Mouse (Mus musculus) C2C12 (cell line): ENCODE results near the gene Hspb6. TPM values are rescaled to one million over a fixed set of nuclear protein-coding genes. Genes with fewer than 3 reads are reported as not detected.

Experiments
- H3K27me3 ChIP-seq: one replicate; pipeline ENCODE4 v1.6.1; 2011; ENCODE audit not compliant: control insufficient read depth, insufficient read depth, insufficient read length
- H3K36me3 ChIP-seq: one replicate; pipeline ENCODE4 v1.6.1; 2011; ENCODE audit not compliant: control insufficient read depth, insufficient read depth
- H3K4me3 ChIP-seq: one replicate; pipeline ENCODE4 v1.5.1; 2011; ENCODE audit warnings: mild to moderate bottlenecking, control low read depth; ENCODE audit not compliant: poor library complexity, insufficient read depth, severe bottlenecking
- H3K79me2 ChIP-seq: one replicate; pipeline ENCODE4 v1.6.1; 2011; ENCODE audit not compliant: control insufficient read depth, insufficient read depth
- H3K79me3 ChIP-seq: one replicate; pipeline ENCODE4 v1.6.1; 2011; ENCODE audit warnings: low read depth, control low read depth
- H3ac ChIP-seq: one replicate; pipeline ENCODE3; 2011; ENCODE audit warnings: low read depth; ENCODE audit not compliant: control insufficient read depth, insufficient read length
- CEBPB ChIP-seq: IDR thresholded peaks from one replicate; pipeline ENCODE4 v1.6.1; 2011; ENCODE audit warnings: low read depth, mild to moderate bottlenecking, control low read depth, moderate library complexity
- CTCF ChIP-seq: IDR thresholded peaks from one replicate; pipeline ENCODE4 v1.5.1; 2011; ENCODE audit not compliant: control insufficient read depth, insufficient read depth, insufficient read length
- FOSL1 ChIP-seq: IDR thresholded peaks from one replicate; pipeline ENCODE4 v1.8.0; 2011; ENCODE audit warnings: mild to moderate bottlenecking, low read length; ENCODE audit not compliant: poor library complexity, insufficient read depth, severe bottlenecking
- MAX ChIP-seq: IDR thresholded peaks from one replicate; pipeline ENCODE4 v1.6.1; 2011; ENCODE audit warnings: mild to moderate bottlenecking, control low read depth
- MYOD1 ChIP-seq: IDR thresholded peaks from one replicate; pipeline ENCODE4 v1.6.1; 2011; ENCODE audit warnings: low read depth; ENCODE audit not compliant: control insufficient read depth, insufficient read length
- MYOG ChIP-seq: IDR thresholded peaks from one replicate; pipeline ENCODE4 v1.6.1; 2011; ENCODE audit not compliant: control insufficient read depth, insufficient read length; ENCODE audit errors: extremely low read depth
- USF1 ChIP-seq: IDR thresholded peaks from one replicate; pipeline ENCODE4 v1.6.1; 2011; ENCODE audit warnings: low read depth, mild to moderate bottlenecking, control low read depth, moderate library complexity
- polyA plus RNA-seq: library from polyadenylated mRNA; unstranded; fragments of >200 nt; fragmentation: generic; extraction: Trizol; gene quantifications from one replicate; pipeline ENCODE4 v1.2.1, GENCODE M21; 2012; ENCODE audit warnings: missing spikeins

Gene Hspb6
- polyA plus RNA-seq, 1 experiment: 66.8 TPM

GRCm38 (mm10) chr7:30531291-30531815 is 20.6 kb upstream of the Hspb6 start:
- TF ChIP-seq USF1 (no peak), CTCF (no peak), CEBPB (no peak), FOSL1 (no peak), MYOD1 (no peak), MAX (no peak), MYOG (no peak)
- H3K27me3 ChIP-seq: no peaks in the 10 kb centered on the region
- H3ac ChIP-seq: no peak overlapping the region
- no peaks in the 10 kb centered on the region for H3K79me2 ChIP-seq
- H3K79me3 ChIP-seq: no peaks in the 10 kb centered on the region
- no peaks in the 10 kb centered on the region for H3K36me3 ChIP-seq
- no peak overlapping the region for H3K4me3 ChIP-seq

GRCm38 (mm10) chr7:30532931-30533330 is 19.0 kb upstream of the Hspb6 start:
- H3K79me3 ChIP-seq: no peaks in the 10 kb centered on the region
- H3ac ChIP-seq: no peak overlapping the region
- H3K4me3 ChIP-seq: no peak overlapping the region
- H3K36me3 ChIP-seq: no peaks in the 10 kb centered on the region
- H3K79me2 ChIP-seq: no peaks in the 10 kb centered on the region
- H3K27me3 ChIP-seq: no peaks in the 10 kb centered on the region
- TF ChIP-seq CTCF (no peak), MYOG (no peak), FOSL1 (no peak), CEBPB (no peak), USF1 (no peak), MYOD1 (no peak), MAX (no peak)

DNA sequence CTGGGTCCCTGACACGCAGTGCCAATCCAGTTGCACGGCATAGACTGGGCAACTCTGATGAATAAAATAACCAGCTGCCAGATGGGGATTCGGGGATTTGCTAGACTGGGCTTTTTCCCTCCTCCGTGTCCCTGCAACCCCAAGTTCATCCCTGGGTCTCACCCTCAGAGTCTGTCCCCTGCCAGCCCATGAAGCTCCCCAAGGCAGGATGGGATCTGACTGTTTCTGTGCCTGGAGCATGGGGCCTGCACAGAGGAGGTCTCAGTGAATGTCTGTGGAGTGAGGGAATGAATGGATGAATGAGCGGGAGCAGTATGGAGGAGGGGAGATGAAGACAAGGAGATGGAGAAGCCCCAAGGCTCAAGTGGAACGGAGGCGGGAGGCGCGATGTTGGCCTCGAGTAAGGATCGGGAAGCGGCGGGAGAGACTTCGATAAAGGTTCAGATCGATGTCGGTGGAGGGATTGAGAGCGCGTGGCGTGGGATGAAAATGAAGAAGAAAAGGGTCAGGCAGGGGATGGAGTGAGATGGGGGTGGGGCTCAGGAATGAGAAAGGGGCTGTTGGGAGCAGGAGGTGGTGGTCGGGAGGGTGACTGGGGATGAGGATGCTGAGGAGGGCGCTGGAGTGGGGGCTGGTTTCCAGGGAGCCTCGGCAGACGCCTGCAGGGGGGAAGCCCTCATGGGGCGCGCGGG is 17.9 kb upstream of the Hspb6 start:
- Histone ChIP-seq H3K36me3 (no peaks in the 10 kb centered on the region), H3K27me3 (no peaks in the 10 kb centered on the region), H3ac (peak overlapping the region; percentile 37), H3K79me3 (no peaks in the 10 kb centered on the region), H3K79me2 (no peaks in the 10 kb centered on the region), H3K4me3 (peak overlapping the region; percentile 30)
- TF ChIP-seq MYOG (no peak), MYOD1 (no peak), CTCF (no peak), CEBPB (no peak), FOSL1 (no peak), USF1 (no peak), MAX (no peak)

DNA sequence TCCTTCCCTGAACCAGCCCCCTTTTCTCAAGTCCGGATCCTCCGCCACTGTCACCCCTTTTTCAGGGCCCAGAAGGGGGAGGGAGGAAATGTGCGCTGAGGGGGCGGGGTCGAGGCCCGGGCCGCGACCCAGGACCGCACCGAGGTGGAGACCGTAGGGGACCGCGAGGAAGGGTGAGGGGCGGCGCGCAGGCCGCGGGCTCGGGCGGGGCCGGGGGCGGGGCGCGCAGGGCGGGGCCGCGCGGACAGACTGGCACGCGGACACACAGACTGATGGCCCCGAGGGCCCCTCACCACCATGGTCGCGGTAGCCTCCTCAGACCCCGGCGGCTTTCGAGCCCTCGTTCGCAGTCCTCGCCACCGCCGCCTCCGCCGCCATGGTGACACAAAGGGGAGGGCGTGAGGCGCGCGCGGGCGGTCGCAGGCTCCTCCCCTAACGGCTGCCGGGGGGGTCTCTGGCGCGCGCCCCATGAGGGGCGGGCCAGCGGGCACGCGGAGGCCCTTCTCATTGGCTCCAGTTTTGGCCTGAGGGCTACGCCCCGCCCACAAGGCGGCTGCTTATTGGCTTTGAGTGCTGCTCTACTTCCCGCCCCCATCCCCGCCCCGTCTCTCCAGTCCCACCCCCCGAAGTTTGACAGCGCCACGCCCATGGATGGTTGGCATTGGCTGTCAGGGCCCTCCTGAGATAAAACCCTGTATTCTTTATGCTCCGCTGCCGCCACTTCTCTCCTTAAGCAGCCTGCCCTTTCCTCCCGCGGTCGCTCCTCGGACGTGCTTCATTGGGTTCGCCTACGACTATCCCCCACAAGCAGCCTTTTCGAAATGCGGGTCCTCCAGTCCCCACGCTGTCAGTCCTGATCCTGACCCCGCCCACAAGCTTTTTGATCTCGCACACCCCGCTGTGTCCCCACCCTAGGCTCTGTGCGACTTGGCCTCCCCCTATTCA is 17.1 kb upstream of the Hspb6 start, which contains the start of gene Arhgap33:
TSS of gene Arhgap33 (minus strand) at position 428 of the 945 bp plus-strand sequence.
- Histone ChIP-seq H3ac (peak within 1 kb of the TSS; percentile 75), H3K27me3 (no peaks in the 10 kb centered on the region), H3K36me3 (no peaks in the 10 kb centered on the region), H3K4me3 (peak within 1 kb of the TSS; percentile 30), H3K79me2 (no peaks in the 10 kb centered on the region), H3K79me3 (no peaks in the 10 kb centered on the region)
- TF ChIP-seq MAX (peak; percentile 10), CEBPB (no peak), FOSL1 (no peak), USF1 (no peak), CTCF (no peak), MYOD1 (no peak)

- no peaks in the 10 kb centered on the region for H3K79me3 ChIP-seq
These were observed 11.4 kb upstream of the Hspb6 start for GRCm38 (mm10) chr7:30540572-30540971.

More at GRCm38 (mm10) chr7:30540572-30540971, 11.4 kb upstream of the Hspb6 start:
- H3K36me3 ChIP-seq: no peaks in the 10 kb centered on the region
- no peak overlapping the region for H3K4me3 ChIP-seq
- H3ac ChIP-seq: no peak overlapping the region
- no peaks in the 10 kb centered on the region for H3K79me2 ChIP-seq
- TF ChIP-seq FOSL1 (no peak), MYOD1 (no peak), USF1 (no peak), CTCF (no peak), MYOG (no peak), CEBPB (no peak), MAX (no peak)
- H3K27me3 ChIP-seq: no peaks in the 10 kb centered on the region
